Mouse (Mus musculus) brain, embryonic 14.5 days (tissue): ENCODE measurements around the gene Gh.

Experiments
- CTCF ChIP-seq: fragments of 200-500 bp; IDR thresholded peaks from 2 replicates; pipeline ENCODE4 v1.5.1; 2012; ENCODE audit warnings: inconsistent platforms, mild to moderate bottlenecking, moderate library complexity, borderline replicate concordance; ENCODE audit not compliant: insufficient read depth, insufficient read length; ENCODE audit errors: extremely low read depth
- POLR2A ChIP-seq: fragments of 200-500 bp; IDR thresholded peaks from 2 replicates; pipeline ENCODE4 v1.6.1; 2012; ENCODE audit warnings: mild to moderate bottlenecking, inconsistent platforms, borderline replicate concordance; ENCODE audit not compliant: poor library complexity, insufficient read depth, insufficient read length, severe bottlenecking; ENCODE audit errors: extremely low read depth

- TF ChIP-seq POLR2A (no peak), CTCF (peak; percentile 25; the same call in 1 of the 2 replicates)
Observed at GRCm38 (mm10) chr11:106329682-106330081, 28.0 kb upstream of the Gh start.
